Mouse (Mus musculus) liver, postnatal 0 days (tissue): ENCODE measurements at regions not wholly inside any gene's neighbourhood (a gene's known extent, or its start where the extent isn't known, plus 50 kb on each side); places are given as distances from the start of the nearest gene placed in this dataset.

Experiments used
- ATAC-seq: fragments of 200-750 bp; cut with Nextera tagmentation; 2 replicates; pipeline ENCODE4 v1.8.0; 2017; ENCODE audit warnings: mild to moderate bottlenecking, moderate library complexity
- DNase-seq: peaks from one replicate; pipeline ENCODE4 v3.0.0-alpha.2; 2016
- H3K27ac ChIP-seq: fragments of 300-500 bp; sonication (generic); 2 replicates; pipeline ENCODE4 v1.5.1; 2014; ENCODE audit warnings: antibody characterized with exemption, moderate library complexity, mild to moderate bottlenecking, low read depth
- H3K27me3 ChIP-seq: fragments of 300-500 bp; sonication (generic); 2 replicates; pipeline ENCODE4 v1.6.1; 2014; ENCODE audit warnings: low read length, control low read depth, mixed read lengths; ENCODE audit not compliant: insufficient read depth
- H3K36me3 ChIP-seq: fragments of 300-500 bp; sonication (generic); replicated peaks from 2 replicates; pipeline ENCODE4 v1.6.1; 2014; ENCODE audit warnings: mild to moderate bottlenecking, control low read depth, low read length, moderate library complexity, mixed read lengths; ENCODE audit not compliant: insufficient read depth
- H3K4me1 ChIP-seq: fragments of 300-500 bp; sonication (generic); 2 replicates; pipeline ENCODE4 v1.6.1; 2014; ENCODE audit warnings: antibody characterized with exemption, mild to moderate bottlenecking, control low read depth; ENCODE audit not compliant: insufficient read depth
- H3K4me2 ChIP-seq: fragments of 300-500 bp; sonication (generic); 2 replicates; pipeline ENCODE4 v1.6.1; 2014; ENCODE audit warnings: low read depth, mild to moderate bottlenecking, low read length, moderate library complexity, mixed read lengths
- H3K4me3 ChIP-seq: fragments of 300-500 bp; sonication (generic); 2 replicates; pipeline ENCODE4 v1.5.1; 2014; ENCODE audit warnings: low read depth, low read length
- H3K9ac ChIP-seq: fragments of 300-500 bp; sonication (generic); replicated peaks from 2 replicates; pipeline ENCODE4 v1.6.1; 2014; ENCODE audit warnings: mild to moderate bottlenecking, moderate library complexity
- H3K9me3 ChIP-seq: fragments of 300-500 bp; sonication (generic); 2 replicates; pipeline ENCODE4 v1.6.1; 2016; ENCODE audit warnings: mild to moderate bottlenecking, control low read depth, low read length, mixed read lengths
- CTCF ChIP-seq: sonication (generic); IDR thresholded peaks from 2 replicates; pipeline ENCODE4 v1.5.1; 2016; ENCODE audit warnings: antibody characterized with exemption, low read depth
- EP300 ChIP-seq: IDR thresholded peaks from 2 replicates; pipeline ENCODE4 v1.6.1; 2016; ENCODE audit warnings: antibody characterized with exemption, low read depth, mild to moderate bottlenecking
- WGBS: fragments of 180-500 bp; shearing (Covaris S2); extraction: QIAGEN DNeasy Blood & Tissue Kit; methylation state at CpG from one replicate; pipeline ENCODE4 v1.1.7; 2014; ENCODE audit not compliant: insufficient replicate concordance; 5-methylcytosine and 5-hydroxymethylcytosine counted together

DNA sequence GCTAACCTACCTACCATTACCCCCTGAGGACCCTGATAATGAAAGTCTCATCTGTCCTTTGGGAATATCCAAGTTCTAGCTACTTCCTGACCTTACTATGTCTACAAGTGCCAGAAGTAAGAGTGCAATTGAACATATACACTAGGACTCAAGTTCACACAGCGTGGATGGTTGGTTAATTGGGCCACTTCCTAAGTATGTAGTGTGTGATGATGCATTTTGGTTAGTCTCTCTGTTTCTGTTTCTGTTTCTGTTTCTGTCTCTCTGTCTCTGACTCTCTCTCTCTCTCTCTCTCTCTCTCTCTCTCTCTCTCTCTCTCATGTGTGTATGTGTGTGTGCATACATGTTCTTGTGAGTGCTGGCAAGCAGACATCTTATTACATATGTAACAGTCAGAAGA lies 77.6 kb upstream of the Bace2 start:
- no peaks in the 10 kb centered on the region for H3K36me3 ChIP-seq
- ATAC-seq (no peak), DNase-seq (no peak)
- no peak overlapping the region for H3K9ac ChIP-seq
- no peak for TF ChIP-seq CTCF
- TF ChIP-seq EP300, result no peak
- no peaks in the 10 kb centered on the region for H3K4me1 ChIP-seq
- no peaks in the 10 kb centered on the region for H3K27me3 ChIP-seq
- no peaks in the 10 kb centered on the region for H3K9me3 ChIP-seq
- H3K27ac ChIP-seq, result no peak overlapping the region
- H3K4me2 ChIP-seq, result no peak overlapping the region
- WGBS, result 71% methylated on average over 1 of the region's 1 CpGs
- no peak overlapping the region for H3K4me3 ChIP-seq

DNA sequence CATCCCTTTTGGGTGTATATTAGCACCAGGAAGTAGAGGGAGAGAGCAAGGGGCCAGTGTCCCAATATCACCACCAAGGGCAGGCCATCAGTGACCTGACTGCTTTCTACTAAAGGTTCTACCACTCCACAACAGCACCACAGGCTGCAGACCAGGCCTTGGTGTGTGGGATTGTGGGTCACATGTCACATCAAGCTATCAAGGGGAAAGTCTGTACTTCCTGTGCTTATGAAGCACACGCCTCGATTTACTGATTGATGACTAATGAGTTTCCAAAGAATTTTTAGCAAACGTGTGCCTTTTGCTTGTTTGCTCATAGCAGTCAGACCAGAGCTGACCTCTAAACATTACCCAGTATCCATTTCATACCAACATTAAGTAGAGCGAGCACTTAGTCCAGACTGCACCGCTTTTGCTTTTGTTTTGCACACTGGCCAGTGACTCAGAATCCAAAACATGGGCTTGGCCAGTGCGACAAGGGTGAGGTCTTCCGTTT lies 74.9 kb upstream of the Bace2 start:
- WGBS, result 66% methylated on average over 7 of the region's 7 CpGs
- TF ChIP-seq CTCF (no peak), EP300 (no peak)
- Histone ChIP-seq H3K27ac (no peak overlapping the region), H3K9ac (no peak overlapping the region), H3K36me3 (no peaks in the 10 kb centered on the region), H3K4me3 (no peak overlapping the region), H3K4me1 (no peaks in the 10 kb centered on the region), H3K27me3 (no peaks in the 10 kb centered on the region), H3K9me3 (no peaks in the 10 kb centered on the region), H3K4me2 (no peak overlapping the region)
- ATAC-seq (no peak), DNase-seq (no peak)

- Histone ChIP-seq H3K9me3 (no peaks in the 10 kb centered on the region), H3K9ac (no peak overlapping the region), H3K4me3 (no peak overlapping the region), H3K27ac (no peak overlapping the region), H3K27me3 (no peaks in the 10 kb centered on the region), H3K36me3 (no peaks in the 10 kb centered on the region), H3K4me1 (no peaks in the 10 kb centered on the region), H3K4me2 (no peak overlapping the region)
- no peak for ATAC-seq
- no peak for DNase-seq
- 76% methylated on average over 9 of the region's 9 CpGs for WGBS
- TF ChIP-seq EP300, result no peak
- TF ChIP-seq CTCF, result no peak
These were observed 73.6 kb upstream of the Bace2 start for GRCm38 (mm10) chr16:97282943-97283342.

DNA sequence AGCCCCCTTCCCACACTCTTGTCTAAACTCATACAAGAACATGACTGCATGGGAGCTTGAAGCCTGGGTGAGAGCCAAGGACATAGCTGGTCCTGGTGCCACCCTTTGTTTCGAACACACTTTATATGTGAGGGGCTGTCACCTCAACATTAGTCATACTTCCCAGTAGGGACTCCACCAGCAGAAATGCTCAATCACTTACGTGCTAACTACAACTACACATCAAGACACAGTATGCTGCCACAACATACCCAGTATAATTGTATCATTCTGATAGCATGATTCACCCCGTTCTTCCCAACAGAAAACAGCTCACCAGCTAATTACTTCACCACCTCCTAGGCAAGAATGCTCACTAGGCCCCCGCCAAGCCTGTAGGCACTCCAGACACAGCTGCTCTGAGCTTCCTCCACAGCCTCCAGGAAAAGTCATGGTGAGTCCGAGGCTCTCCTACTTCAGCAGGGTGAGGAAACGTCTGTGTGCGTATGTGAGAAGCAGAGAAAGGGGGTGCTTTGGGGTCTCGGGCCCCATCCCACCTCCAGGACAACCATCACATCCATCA lies 70.6 kb upstream of the Bace2 start:
- WGBS, result 67% methylated on average over 8 of the region's 8 CpGs
- Histone ChIP-seq H3K4me3 (no peak overlapping the region), H3K9me3 (no peaks in the 10 kb centered on the region), H3K27me3 (no peaks in the 10 kb centered on the region), H3K27ac (no peak overlapping the region), H3K4me1 (no peaks in the 10 kb centered on the region), H3K9ac (no peak overlapping the region), H3K36me3 (no peaks in the 10 kb centered on the region), H3K4me2 (no peak overlapping the region)
- no peak for ATAC-seq
- no peak for TF ChIP-seq EP300
- TF ChIP-seq CTCF, result no peak
- no peak for DNase-seq

- WGBS, result 38% methylated on average over 3 of the region's 3 CpGs
- Histone ChIP-seq H3K36me3 (no peaks in the 10 kb centered on the region), H3K4me3 (no peak overlapping the region), H3K4me1 (no peaks in the 10 kb centered on the region), H3K27ac (no peak overlapping the region), H3K27me3 (no peaks in the 10 kb centered on the region), H3K9me3 (no peaks in the 10 kb centered on the region), H3K4me2 (no peak overlapping the region), H3K9ac (no peak overlapping the region)
- ATAC-seq (no peak), DNase-seq (no peak)
- TF ChIP-seq EP300 (no peak), CTCF (no peak)
These were observed 69.8 kb upstream of the Bace2 start for GRCm38 (mm10) chr16:97286717-97287116.

- no peak overlapping the region for H3K4me2 ChIP-seq
- H3K36me3 ChIP-seq, result no peaks in the 10 kb centered on the region
- no peaks in the 10 kb centered on the region for H3K9me3 ChIP-seq
- H3K4me1 ChIP-seq, result no peaks in the 10 kb centered on the region
- H3K9ac ChIP-seq, result no peak overlapping the region
- H3K27me3 ChIP-seq, result no peaks in the 10 kb centered on the region
- 28% methylated on average over 8 of the region's 8 CpGs for WGBS
- DNase-seq (no peak), ATAC-seq (no peak)
- no peak overlapping the region for H3K27ac ChIP-seq
- H3K4me3 ChIP-seq, result no peak overlapping the region
- TF ChIP-seq CTCF (no peak), EP300 (no peak)
These were observed 67.9 kb upstream of the Bace2 start for GRCm38 (mm10) chr16:97288634-97289033.

- H3K36me3 ChIP-seq, result no peaks in the 10 kb centered on the region
- DNase-seq, result no peak
- H3K27me3 ChIP-seq, result no peaks in the 10 kb centered on the region
- H3K9me3 ChIP-seq, result no peaks in the 10 kb centered on the region
- H3K27ac ChIP-seq, result no peak overlapping the region
- 0 out of 2 replicates have a peak overlapping the region, but pooled peaks have one; percentile 9 for H3K4me2 ChIP-seq
- H3K9ac ChIP-seq, result no peak overlapping the region
- no peak for ATAC-seq
- H3K4me1 ChIP-seq, result no peaks in the 10 kb centered on the region
- H3K4me3 ChIP-seq, result no peak overlapping the region
- TF ChIP-seq EP300, result no peak
- TF ChIP-seq CTCF, result no peak
- WGBS, result 10% methylated on average over 11 of the region's 11 CpGs
These were observed 64.0 kb upstream of the Bace2 start for GRCm38 (mm10) chr16:97292484-97293048.
